Mouse (Mus musculus) B cell, adult 67 days (primary cell): ENCODE measurements around the gene Hoxb5. TPM values are rescaled to one million over a fixed set of nuclear protein-coding genes. Genes with fewer than 3 reads are reported as not detected.

Experiments
- total RNA-seq, 2 experiments: library from RNA; stranded (reverse); gene quantifications; 4 replicates each; pipeline ENCODE4 v1.2.4; 2023

Gene Hoxb5
- total RNA-seq, result not detected

DNA sequence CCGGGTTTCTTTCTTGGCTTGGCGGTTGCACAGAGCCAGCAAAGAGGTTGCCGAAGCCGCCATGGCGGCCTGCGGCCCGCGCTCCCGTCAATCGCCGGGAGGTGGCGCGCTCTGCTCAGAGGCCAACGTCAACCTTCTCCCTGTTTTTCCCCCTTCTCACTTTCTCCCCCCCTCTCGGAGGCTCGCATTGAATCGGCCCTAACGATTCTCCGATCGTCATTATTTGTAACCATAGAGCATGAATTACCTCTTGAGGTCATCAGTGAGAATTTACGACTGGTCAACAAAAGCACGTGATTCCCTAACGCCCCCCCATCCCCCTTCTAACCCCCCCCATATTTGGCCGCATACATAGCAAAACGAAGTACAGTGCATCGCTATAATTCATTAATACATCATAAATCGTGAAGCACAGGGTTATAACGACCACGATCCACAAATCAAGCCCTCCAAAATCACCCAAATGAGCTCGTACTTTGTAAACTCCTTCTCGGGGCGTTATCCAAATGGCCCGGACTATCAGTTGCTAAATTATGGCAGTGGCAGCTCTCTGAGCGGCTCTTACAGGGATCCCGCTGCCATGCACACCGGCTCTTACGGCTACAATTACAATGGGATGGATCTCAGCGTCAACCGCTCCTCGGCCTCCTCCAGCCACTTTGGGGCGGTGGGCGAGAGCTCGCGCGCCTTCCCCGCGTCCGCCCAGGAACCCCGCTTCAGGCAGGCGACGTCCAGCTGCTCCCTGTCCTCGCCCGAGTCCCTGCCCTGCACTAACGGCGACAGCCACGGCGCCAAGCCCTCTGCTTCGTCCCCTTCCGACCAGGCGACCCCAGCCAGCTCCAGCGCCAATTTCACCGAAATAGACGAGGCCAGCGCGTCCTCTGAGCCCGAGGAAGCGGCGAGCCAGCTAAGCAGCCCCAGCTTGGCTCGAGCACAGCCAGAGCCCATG, at the start of gene Hoxb5:
Gene Hoxb5, plus strand, starts transcription at position 186 of the 949 bp plus-strand sequence.

DNA sequence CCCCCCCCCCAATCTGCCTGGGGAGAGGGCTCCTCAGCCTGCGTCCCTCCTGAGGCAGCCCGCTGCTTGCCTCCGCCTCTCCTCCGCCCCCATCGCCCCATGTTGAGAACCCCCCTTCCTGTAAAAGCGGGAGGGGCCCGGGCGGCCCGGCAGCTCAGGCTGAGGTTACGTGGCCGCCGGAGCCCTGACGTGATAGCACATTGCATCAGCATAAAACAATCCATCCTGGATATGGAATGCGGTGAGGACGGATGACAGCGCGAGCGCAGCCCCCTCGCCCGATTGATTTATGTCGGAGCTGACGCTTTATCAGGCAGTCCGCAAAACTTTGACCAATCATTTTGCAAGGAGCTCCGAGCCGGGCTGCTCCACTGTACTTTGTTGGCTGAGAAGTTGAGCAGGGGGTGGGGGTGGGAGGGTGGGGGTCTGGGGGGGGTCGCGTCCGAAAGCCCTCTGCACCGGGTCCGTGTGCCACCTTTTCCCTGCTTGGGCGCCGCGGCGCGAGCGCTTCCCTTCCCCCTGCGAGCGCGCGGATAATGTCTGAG, 32.1 kb upstream of the Hoxb5 start, which contains the start of gene Hoxb9:
Gene Hoxb9, plus strand, starts transcription at position 462 of the 545 bp plus-strand sequence.

DNA sequence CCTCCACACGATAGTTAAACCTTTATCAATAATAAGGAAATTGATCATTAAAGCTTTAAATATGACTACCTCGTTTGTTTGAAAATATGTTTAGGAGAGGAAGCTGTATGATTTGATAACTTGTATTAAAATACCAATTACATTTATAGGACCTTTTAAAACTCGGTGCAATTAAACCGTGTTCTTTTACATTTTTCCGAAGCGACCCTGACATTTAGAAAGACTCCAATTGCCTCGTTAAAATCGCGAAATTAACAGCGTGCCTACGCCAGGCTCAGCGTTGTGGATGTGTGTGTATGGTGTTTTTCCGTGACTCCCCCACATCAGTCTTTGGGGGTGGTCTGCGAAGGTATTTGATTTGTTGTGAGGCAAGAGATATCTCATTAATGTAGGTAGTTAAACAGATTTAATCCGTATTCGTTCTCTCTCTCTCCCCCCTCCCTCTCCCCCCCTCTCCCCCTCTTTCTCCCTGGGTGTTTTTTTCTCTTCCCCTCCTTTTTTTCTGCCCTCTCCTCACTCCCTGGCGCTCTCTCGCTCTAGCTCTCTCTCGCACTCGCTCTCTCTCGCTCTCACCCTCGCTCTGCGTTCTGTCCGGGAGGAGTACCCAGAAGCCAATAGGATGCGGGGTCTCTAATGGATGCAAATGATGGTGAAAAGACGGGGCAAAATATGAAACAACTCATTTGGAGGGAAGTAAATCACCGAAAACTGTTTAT, 21.1 kb upstream of the Hoxb5 start, which contains the start of gene Hoxb8:
Gene Hoxb8, plus strand, starts transcription at position 51 of the 716 bp plus-strand sequence.

DNA sequence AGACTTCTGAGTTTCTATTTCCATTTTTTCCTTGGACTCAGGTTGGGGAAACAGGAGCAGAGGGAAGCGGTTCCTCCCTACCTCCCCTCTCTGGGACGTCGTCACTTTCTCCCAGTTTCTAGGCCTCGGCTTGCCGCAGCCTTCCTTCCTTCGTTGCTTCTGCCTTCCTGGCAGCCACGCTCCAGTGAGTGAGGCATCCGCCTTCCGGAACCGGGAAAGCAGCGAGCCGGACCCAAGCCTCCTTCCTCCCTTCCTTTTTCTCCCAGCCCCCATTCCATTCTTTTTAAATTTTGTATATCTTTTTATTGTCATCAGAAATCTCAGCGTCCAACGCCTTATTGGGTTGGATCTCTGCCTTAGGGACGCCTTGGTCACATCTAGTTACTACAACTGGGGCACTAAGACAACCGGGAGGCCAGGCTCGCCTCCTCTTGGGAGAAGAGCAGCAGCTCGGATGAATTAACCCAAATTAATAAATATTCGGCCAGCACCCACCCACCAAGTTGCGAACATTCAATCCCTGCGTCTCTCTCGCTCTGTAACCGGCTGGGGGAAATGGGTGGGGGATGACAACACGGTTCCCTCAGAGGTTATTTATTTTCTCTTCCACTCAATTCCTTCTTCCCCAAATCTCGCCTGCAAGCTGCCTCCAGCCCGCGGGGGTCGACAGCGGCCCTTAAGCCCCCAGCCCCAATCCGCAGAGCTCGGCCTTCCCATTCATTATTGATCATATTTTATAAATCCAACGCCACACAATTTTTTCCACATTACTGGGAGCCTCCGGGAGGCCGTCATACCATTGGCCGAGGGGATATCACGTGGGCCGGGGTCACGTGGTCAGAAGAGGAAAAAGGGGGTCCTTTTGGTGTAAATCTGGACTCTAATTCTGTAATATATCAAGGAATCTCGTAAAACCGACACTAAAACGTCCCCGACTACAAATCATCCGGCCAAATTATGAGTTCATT, 17.1 kb upstream of the Hoxb5 start, which contains the start of gene Hoxb7:
Gene Hoxb7, plus strand, starts transcription at position 853 of the 968 bp plus-strand sequence.

DNA sequence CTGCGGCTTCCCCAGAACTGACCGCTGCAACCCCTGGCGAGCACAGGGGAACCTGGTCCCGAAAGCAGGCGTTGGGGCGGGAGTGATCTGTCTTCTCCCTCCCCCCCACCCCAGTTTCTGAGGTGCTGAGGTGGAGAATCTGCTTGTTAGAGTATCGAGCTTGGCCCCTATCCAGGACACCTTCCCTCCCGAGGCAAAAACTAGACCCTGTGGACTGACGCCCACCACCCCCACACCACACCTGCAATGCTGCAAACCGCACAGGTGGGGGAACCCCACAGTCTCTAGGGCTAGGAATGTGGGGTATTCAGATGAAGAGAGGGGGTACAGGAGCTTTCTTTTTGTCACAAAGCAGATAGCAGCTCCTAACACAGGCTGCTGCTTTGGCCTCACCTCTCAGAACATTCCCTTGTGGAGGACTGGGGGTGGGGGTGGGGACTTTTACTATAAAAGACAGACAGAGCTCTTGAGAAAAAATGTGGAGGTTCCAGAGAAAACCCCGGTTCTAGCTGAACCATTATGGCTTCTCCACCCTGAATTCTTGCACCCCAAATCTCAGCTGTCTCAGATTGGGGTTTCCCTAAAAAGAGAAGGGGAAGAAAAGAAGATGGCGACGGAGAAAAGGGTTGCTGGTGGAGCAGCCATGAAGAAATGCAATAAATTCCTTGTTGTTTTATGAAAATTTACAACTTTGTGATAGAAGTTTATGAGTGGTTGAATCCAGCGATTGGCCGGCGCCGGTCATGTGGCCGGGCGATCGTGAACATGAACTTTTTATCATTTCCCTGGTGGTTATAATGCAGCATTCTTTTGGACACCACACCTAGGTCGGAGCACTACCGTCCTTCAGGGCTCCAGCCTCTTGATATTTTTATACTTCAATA, 11.2 kb upstream of the Hoxb5 start, which contains the start of gene Hoxb6:
Gene Hoxb6, plus strand, starts transcription at position 796 of the 884 bp plus-strand sequence.

DNA sequence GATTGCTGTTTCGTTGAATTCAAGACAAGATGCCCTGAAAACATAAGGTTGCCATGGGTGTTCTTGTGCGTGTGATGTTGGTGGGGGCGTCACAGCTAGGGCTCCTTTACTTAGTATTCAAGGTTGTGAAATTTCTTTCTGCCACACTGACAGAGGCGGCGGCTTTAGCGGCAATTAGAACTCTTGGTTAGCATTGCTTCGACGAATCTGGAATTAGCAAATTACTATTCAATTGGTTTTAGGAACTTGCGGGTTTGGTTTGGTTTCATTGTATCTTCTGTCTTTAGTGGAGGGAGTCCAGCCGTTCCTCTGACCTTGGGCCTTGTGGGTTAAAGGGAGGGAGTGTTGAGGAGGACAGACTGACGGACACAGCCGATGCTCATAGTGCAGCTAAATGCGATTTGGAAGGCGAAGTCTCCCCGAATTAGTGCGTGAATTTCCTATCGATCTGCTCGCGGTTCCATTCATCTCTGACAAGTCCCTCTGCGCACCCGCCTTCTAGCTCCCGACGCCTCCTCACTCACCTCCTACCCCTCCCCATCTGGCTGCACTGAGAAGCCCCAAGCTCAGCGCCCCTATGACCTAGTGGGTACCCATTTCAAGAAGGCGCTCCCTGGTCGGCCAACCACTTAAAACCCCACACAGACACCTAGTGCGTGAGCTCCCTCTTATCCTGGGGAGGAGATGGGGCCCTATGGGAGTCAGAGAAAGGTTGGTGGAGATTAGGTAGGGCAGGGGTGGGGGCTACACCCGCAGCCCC, 14.7 kb downstream of the Hoxb5 start, which contains the start of gene Hoxb4:
Gene Hoxb4, plus strand, starts transcription at position 660 of the 760 bp plus-strand sequence.

DNA sequence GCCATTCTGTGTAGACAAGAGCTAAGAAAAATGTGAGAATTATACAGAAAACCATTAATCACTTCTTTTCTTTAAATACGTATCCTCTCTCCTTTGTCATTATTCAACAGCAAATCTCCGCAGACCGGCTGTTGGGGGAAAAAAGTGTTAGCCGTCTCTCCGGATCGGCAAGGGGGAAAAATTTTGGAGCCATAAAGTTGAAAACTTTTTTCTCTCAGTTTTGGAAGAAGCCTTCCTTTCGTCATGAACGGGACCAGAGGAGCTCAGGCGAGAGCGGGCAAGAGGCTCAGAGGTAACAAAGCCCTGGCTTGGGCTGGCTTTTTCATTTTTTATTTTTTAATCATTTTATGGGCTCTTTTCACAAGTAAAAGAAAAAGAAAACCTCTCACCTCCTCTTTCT, 20.0 kb downstream of the Hoxb5 start, which contains the start of gene Hoxb3:
Gene Hoxb3, plus strand, starts transcription at position 173 of the 400 bp plus-strand sequence.

DNA sequence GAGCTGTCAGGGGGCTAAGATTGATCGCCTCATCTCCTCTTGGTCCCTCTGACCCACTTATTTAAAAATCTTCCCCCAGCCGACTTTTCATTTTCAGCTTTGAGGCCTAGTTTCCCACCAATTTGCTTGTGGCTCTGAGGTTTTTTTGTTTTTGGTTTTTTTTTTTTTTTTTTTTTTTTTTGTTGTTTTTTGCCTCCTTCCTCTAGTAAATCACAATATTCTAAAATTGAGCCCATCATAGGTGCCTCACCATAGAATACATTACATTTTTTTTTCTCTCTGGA, 47.1 kb downstream of the Hoxb5 start, which contains the start of gene Hoxb2:
Gene Hoxb2, plus strand, starts transcription at position 185 of the 284 bp plus-strand sequence.

Other genes starting within 250 kb of the Hoxb5 start
- gene Ube2z, start 237.9 kb upstream of the Hoxb5 start, total RNA-seq, result 10 to 100 TPM; 51.4 to 52.6 TPM
- 10 to 100 TPM; 92.9 to 94.3 TPM for gene Atp5g1, start 227.7 kb upstream of the Hoxb5 start, total RNA-seq
- not detected for gene Calcoco2, start 191.4 kb upstream of the Hoxb5 start, total RNA-seq
- gene Ttll6, start 169.6 kb upstream of the Hoxb5 start, total RNA-seq, result not detected
- not detected for gene Hoxb13, start 109.0 kb upstream of the Hoxb5 start, total RNA-seq
- gene Hoxb9, start 31.9 kb upstream of the Hoxb5 start, total RNA-seq, result not detected
- gene Hoxb8, start 21.4 kb upstream of the Hoxb5 start, total RNA-seq, result not detected
- not detected for gene Hoxb7, start 16.7 kb upstream of the Hoxb5 start, total RNA-seq
- not detected for gene Hoxb6, start 10.9 kb upstream of the Hoxb5 start, total RNA-seq
- 1 to 10 TPM; 2.6 to 3.6 TPM for gene Hoxb4, start 14.9 kb downstream of the Hoxb5 start, total RNA-seq
- gene Hoxb3, start 20.0 kb downstream of the Hoxb5 start, total RNA-seq, result under 1 TPM; 0.38 to 0.98 TPM
- not detected for gene Hoxb2, start 47.2 kb downstream of the Hoxb5 start, total RNA-seq
- not detected for gene Hoxb1, start 62.4 kb downstream of the Hoxb5 start, total RNA-seq
- 1 to 10 TPM; 3.5 to 4.5 TPM for gene Skap1, start 161.3 kb downstream of the Hoxb5 start, total RNA-seq